Mouse (Mus musculus) CH12F3 (cell line): ENCODE measurements around the gene Afm.

Experiments used
- in situ Hi-C: fragments of 300-500 bp; cut with MboI; formaldehyde crosslinking; loops from 2 replicates; pipeline ENCODE4 v1.14.3; 2020; ENCODE audit warnings: low sequenced_read_pairs

The Afm gene

GRCm38 (mm10) chr5:90518356-90519100 lies at the start of gene Afm:
Afm (plus strand) TSS chr5:90518932.
- in situ Hi-C loops = no loop called here

GRCm38 (mm10) chr5:90470836-90471235 lies 47.9 kb upstream of the Afm start:
- in situ Hi-C loops = no loop called here

DNA sequence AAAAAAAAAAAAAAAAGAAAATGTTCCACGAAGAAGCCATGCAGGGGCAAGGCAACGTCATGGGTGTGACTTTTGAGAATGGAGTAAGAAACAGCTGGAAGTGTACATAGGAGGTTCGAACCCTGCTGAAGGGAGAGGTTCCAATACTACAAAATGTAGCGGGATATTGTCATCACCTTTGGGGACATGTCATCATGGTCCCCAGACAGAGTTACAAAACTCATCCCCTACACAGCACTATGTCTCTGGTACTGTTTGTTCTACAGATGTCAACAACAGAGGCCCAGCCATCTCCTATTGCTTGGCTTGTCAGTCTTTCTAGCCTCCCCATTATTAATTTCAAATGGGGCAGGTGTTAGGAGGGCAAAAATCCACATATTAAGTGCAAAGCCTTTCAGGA lies 44.8 kb upstream of the Afm start:
- in situ Hi-C loops = no loop called here

GRCm38 (mm10) chr5:90474369-90474768 lies 44.4 kb upstream of the Afm start:
- in situ Hi-C loops = no loop called here

DNA sequence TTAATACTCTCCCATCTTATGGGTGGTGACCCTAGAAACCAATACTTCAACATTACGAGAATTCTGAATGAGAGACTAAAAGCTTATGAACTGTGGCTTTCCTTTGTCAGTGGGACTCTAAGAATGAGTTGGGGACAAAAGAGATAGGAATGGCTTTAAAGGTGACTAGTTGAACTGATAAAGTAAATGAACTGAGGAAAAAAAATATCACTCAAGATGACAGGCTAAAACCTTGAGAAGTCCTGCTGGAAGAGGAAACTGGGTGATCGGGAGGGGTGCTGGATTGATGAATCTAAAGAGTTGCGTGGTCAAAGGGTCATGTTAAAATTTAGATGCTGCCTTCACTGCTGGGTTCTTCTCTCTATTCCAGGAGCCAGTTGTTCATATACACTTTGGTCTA lies 42.0 kb upstream of the Afm start:
- in situ Hi-C loops = loop anchor here (25.0 kb wide), 1 partner anchor 264 kb away; the partner anchor contains the start of gene Cox18

DNA sequence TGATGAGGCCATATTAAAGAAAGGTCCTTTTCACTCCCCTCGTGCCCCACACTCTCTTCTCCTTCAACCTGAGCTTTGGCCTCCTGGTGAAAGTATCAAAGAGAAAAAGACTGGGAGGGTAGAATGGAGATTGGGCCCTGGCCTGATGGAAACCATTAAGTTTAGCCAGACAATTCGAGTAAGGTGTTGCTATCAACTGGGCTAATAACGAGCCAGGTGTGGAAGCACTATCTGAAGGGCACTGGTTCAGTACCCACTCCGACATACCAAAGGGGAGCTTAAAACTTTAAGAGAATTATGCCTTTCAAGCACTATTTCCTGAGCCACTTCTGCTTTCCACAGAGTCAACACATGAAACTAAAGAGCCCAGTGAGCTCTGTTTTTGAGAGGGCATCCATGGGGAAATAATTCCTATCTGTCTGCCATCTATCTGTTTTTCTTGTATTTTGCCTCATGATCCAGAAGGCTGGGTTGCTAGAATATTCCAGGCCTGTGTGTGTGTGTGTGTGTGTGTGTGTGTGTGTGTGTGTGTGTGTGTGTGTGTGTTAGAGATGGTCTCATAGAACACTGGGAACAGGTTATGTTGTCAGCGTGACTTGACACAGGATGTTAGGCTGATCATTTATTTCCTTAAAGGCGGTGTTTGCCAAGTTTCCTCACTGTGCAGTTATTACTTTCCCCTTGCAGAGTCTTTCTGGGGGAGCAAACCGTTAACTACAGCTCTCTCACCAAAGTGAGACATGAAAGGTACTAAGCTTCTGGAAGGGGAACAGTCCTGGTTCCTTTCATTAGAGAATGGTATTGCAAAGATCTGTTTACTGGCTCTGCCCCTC lies 41.2 kb upstream of the Afm start:
- in situ Hi-C loops = loop anchor here (25.0 kb wide), 1 partner anchor 265 kb away; the partner anchor contains the start of gene Cox18

GRCm38 (mm10) chr5:90478886-90479285 lies 39.8 kb upstream of the Afm start:
- in situ Hi-C loops = loop anchor here (25.0 kb wide), 1 partner anchor 267 kb away; the partner anchor contains the start of gene Cox18

DNA sequence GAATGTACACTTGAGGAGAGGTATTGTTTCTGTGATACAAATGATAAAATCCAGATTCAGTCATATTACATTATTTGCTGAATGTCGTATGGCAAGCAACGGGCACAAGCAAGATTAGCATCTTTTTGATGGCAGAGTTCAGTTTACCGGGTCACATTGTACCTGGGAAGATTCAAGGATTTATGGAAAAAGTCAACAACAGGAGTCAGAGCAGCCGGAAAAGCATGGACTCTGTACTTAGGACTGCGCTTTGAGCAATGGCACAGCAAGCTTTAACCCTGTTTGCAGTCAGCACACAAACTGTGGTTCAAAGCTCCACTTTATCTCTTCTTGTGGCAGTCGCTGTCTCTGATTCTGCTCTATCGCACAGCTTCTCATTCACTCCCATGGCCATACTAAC lies 33.1 kb upstream of the Afm start:
- in situ Hi-C loops = loop anchor here (25.0 kb wide), 1 partner anchor 273 kb away; the partner anchor contains the start of gene Cox18

DNA sequence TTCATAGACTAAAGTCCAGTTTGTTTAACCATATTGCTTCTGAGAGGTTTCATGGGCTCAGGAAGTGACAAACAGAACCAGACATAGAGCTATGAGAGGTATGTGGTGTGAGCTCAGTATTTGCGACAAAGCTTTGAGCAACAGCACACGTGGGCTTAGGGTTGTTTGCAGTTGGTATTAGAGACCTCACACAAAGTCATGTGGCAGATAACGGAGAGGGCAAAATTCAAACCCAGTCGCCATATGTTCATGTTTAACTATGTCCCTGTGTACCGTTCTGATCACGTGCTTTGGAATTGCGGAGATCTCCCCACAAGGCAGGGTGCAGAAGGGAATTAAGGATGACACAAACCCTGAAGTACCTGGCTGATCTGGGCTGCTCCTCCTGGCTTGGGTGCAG lies 30.4 kb upstream of the Afm start:
- in situ Hi-C loops = loop anchor here (25.0 kb wide), 1 partner anchor 276 kb away; the partner anchor contains the start of gene Cox18

DNA sequence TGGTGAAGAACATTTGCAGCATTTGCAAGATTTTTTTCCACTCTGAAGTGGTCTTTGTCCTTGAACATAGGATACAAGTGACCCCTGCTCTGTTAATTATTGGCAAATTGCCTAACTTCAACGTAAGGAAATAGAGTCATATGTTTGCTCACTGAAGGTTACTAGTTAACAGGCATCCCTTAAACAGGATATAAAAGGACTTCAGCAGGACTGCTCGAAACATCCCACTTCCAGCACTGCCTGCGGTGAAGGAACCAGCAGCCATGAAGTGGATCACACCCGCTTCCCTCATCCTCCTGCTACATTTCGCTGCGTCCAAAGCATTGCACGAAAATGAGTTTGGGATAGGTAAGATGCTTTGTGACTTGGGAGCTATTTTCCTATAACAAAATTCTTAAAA lies 28.2 kb upstream of the Afm start, which contains the start of gene Afp:
Afp (plus strand) TSS at position 220 of the 400 bp plus-strand sequence.
- in situ Hi-C loops = loop anchor here (25.0 kb wide), 1 partner anchor 278 kb away; the partner anchor contains the start of gene Cox18

GRCm38 (mm10) chr5:90492440-90492839 lies 26.3 kb upstream of the Afm start:
- in situ Hi-C loops = loop anchor here (25.0 kb wide), 1 partner anchor 280 kb away; the partner anchor contains the start of gene Cox18

DNA sequence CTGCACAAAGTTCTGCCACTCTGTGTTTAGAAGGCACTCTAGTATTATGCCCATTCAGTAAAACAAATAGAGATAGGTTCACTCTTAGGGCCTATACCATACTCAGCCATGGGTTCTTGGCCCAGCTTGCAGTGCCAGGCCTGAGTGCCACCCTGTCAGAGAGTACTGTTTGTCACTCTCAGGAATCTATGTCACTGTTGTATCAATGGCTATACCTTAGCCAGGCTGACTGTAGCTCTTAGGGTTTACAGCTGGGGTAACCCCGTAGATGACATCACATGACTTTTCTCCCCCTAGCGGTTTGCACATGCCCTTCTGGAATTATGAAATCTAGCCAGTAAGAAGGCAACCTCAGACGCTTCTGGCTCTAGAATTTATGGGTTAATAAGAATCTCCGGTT lies 24.4 kb upstream of the Afm start:
- in situ Hi-C loops = loop anchor here (25.0 kb wide), 1 partner anchor 282 kb away; the partner anchor contains the start of gene Cox18

- in situ Hi-C loops = loop anchor here (25.0 kb wide), 1 partner anchor 287 kb away; the partner anchor contains the start of gene Cox18
These were observed 19.2 kb upstream of the Afm start for GRCm38 (mm10) chr5:90499509-90499908.

GRCm38 (mm10) chr5:90500714-90501113 lies 18.0 kb upstream of the Afm start:
- in situ Hi-C loops = no loop called here

GRCm38 (mm10) chr5:90501752-90502151 lies 17.0 kb upstream of the Afm start:
- in situ Hi-C loops = no loop called here

DNA sequence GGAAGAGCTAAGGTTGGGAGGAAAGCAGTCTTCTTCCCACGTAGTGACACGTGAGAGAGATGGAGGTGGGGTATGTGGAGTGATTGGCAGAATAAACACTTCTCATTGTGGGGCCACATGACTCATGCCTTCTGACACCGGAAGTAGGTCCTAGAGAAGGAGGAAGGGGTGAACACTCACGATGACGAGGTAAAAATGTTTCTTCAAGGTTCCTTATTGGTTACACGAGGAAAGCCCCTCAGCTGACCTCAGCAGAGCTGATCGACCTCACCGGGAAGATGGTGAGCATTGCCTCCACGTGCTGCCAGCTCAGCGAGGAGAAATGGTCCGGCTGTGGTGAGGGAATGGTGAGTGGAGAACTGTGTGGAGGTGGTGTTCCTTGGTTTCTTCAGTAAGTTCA lies 14.0 kb upstream of the Afm start:
- in situ Hi-C loops = no loop called here

GRCm38 (mm10) chr5:90506507-90506906 lies 12.2 kb upstream of the Afm start:
- in situ Hi-C loops = no loop called here

DNA sequence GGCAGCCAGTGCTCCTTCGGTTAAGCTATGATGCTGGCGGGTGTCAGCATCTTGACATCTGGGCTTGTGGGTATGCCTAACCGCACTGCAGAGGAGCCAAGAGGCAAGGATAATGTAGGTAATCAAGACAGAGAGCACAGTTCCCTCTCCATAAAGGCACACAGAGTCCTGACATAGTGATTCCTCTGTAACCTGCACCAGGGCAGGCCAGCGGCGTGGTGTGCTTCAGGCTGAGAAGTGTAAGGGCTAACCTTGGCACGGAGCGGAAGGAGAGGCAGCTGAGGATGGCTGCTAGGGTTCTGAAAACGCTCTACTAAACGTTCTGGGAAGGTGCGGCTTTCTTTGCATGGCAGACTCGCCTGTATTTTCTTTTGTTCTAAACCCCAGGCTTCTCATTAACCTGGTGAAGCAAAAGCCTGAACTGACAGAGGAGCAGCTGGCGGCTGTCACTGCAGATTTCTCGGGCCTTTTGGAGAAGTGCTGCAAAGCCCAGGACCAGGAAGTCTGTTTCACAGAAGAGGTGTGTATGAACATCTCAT lies 11.3 kb upstream of the Afm start:
- in situ Hi-C loops = no loop called here

GRCm38 (mm10) chr5:90509828-90510592 lies 8.7 kb upstream of the Afm start:
- in situ Hi-C loops = no loop called here

DNA sequence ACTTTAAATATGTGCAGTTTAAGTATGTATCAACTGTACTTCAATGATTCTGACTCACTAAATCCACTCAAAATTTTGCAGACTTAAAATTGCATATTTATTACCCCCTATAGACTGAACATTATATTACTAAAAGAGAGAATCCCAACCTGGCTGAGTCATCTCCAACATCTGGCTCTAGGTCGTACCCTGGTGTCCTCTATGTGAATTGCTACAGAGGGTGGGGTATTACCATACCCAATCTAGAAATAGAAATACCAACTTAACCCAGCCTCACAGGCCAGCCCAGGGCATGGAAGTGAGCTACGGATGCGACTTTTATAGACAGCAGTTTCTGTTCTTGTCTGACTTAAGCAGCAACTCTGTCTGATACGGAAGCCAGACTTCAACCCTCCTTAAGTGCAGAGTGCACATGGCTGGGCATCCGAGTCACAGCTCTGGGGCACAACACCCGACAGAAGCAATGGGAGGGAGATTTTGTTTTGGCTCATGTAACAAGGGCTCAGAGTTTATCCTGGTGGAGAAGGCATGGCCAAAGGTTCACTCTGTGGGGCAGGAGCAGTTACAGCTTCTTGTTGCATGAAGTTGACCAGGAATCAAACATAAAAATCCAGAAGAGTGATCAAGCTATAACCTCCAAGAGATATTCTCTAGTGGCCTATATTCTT lies 6.3 kb upstream of the Afm start:
- in situ Hi-C loops = no loop called here
